Mouse (Mus musculus): Measurements from ENCODE around the gene Lrp3. TPM values are rescaled to one million over a fixed set of nuclear protein-coding genes. Genes with fewer than 3 reads are reported as not detected.

Lrp3 gene
- polyA plus RNA-seq, 1 experiment from 2014 or later, result 9.6 TPM

- H3K27ac ChIP-seq, result no peak overlapping the region
- peaks cover 11% of the 10 kb centered on the region; the same call in 1 of the 2 replicates for H3K9me3 ChIP-seq
- no peak overlapping the region for H3K4me2 ChIP-seq (replicated peaks)
- 76% methylated on average over 3 of the region's 3 CpGs for WGBS
- no peak overlapping the region for H3K4me3 ChIP-seq
- H3K4me1 ChIP-seq, result 0 out of 2 replicates have a peak, but pooled peaks cover 4% of the 10 kb centered on the region
- no peak overlapping the region for H3K9ac ChIP-seq
- ATAC-seq (ENCODE audit: low FRiP score, low read depth), result no peak
- H3K36me3 ChIP-seq, result no peaks in the 10 kb centered on the region
- H3K27me3 ChIP-seq, result no peaks in the 10 kb centered on the region
Measured at GRCm38 (mm10) chr7:35230333-35230732, 15.0 kb upstream of the Lrp3 start.

- Histone ChIP-seq H3K27me3 (peaks cover 6% of the 10 kb centered on the region; the same call in 1 of the 2 replicates), H3K36me3 (no peaks in the 10 kb centered on the region), H3K4me3 (no peak overlapping the region), H3K27ac (no peak overlapping the region), H3K4me2 (replicated peaks) (no peak overlapping the region), H3K9me3 (no peaks in the 10 kb centered on the region), H3K4me1 (peaks cover under 1% of the 10 kb centered on the region; the same call in 1 of the 2 replicates), H3K9ac (no peak overlapping the region)
- WGBS, result 75% methylated on average over 9 of the region's 9 CpGs
- no peak for ATAC-seq (ENCODE audit: low FRiP score, low read depth)
Measured at GRCm38 (mm10) chr7:35220694-35221365, 5.5 kb upstream of the Lrp3 start.

GRCm38 (mm10) chr7:35215731-35216130 lies 433 bp upstream of the Lrp3 start:
- Histone ChIP-seq H3K9ac (peak overlapping the region; percentile 81), H3K9me3 (no peaks in the 10 kb centered on the region), H3K27me3 (peaks cover 8% of the 10 kb centered on the region; the same call in 1 of the 2 replicates), H3K4me3 (peak overlapping the region; percentile 74), H3K27ac (no peak overlapping the region), H3K4me1 (peaks cover 15% of the 10 kb centered on the region), H3K36me3 (peaks cover 17% of the 10 kb centered on the region), H3K4me2 (replicated peaks) (peak overlapping the region; percentile 85)
- no peak for ATAC-seq (ENCODE audit: low FRiP score, low read depth)
- 47% methylated on average over 5 of the region's 5 CpGs for WGBS

- Histone ChIP-seq H3K4me3 (peak overlapping the region; percentile 74), H3K4me1 (peaks cover 15% of the 10 kb centered on the region), H3K36me3 (peaks cover 27% of the 10 kb centered on the region), H3K9me3 (no peaks in the 10 kb centered on the region), H3K4me2 (replicated peaks) (peak overlapping the region; percentile 85), H3K27me3 (peaks cover 8% of the 10 kb centered on the region; the same call in 1 of the 2 replicates), H3K9ac (peak overlapping the region; percentile 81), H3K27ac (peak overlapping the region; percentile 39; the same call in 1 of the 2 replicates)
- peak; percentile 41; the same call in 1 of the 2 replicates for ATAC-seq (ENCODE audit: low FRiP score, low read depth)
- under 1% methylated on average over 41 of the region's 79 CpGs for WGBS
Measured at GRCm38 (mm10) chr7:35214442-35215222, 666 bp downstream of the Lrp3 start.

GRCm38 (mm10) chr7:35211791-35212190 lies 3.5 kb downstream of the Lrp3 start:
- ATAC-seq (ENCODE audit: low FRiP score, low read depth), result no peak
- H3K9me3 ChIP-seq, result no peaks in the 10 kb centered on the region
- 93% methylated on average over 4 of the region's 4 CpGs for WGBS
- no peak overlapping the region for H3K4me3 ChIP-seq
- H3K9ac ChIP-seq, result no peak overlapping the region
- peaks cover 8% of the 10 kb centered on the region; the same call in 1 of the 2 replicates for H3K27me3 ChIP-seq
- peaks cover 40% of the 10 kb centered on the region for H3K36me3 ChIP-seq
- H3K4me1 ChIP-seq, result peaks cover 15% of the 10 kb centered on the region
- H3K4me2 ChIP-seq (replicated peaks), result no peak overlapping the region
- no peak overlapping the region for H3K27ac ChIP-seq

- Histone ChIP-seq H3K27ac (no peak overlapping the region), H3K36me3 (peaks cover 56% of the 10 kb centered on the region), H3K9me3 (no peaks in the 10 kb centered on the region), H3K9ac (no peak overlapping the region), H3K4me1 (peaks cover 15% of the 10 kb centered on the region; the same call in 1 of the 2 replicates), H3K27me3 (no peaks in the 10 kb centered on the region), H3K4me2 (replicated peaks) (no peak overlapping the region), H3K4me3 (no peak overlapping the region)
- no peak for ATAC-seq (ENCODE audit: low FRiP score, low read depth)
Measured at GRCm38 (mm10) chr7:35199755-35200154, 15.5 kb downstream of the Lrp3 start.

- H3K4me3 ChIP-seq, result no peak overlapping the region
- H3K27ac ChIP-seq, result no peak overlapping the region
- peaks cover 15% of the 10 kb centered on the region; the same call in 1 of the 2 replicates for H3K4me1 ChIP-seq
- H3K4me2 ChIP-seq (replicated peaks), result no peak overlapping the region
- H3K27me3 ChIP-seq, result no peaks in the 10 kb centered on the region
- peaks cover 50% of the 10 kb centered on the region for H3K36me3 ChIP-seq
- H3K9me3 ChIP-seq, result no peaks in the 10 kb centered on the region
- no peak for ATAC-seq (ENCODE audit: low FRiP score, low read depth)
- WGBS, result 90% methylated on average over 12 of the region's 12 CpGs
- no peak overlapping the region for H3K9ac ChIP-seq
Measured at GRCm38 (mm10) chr7:35198981-35199754, 16.1 kb downstream of the Lrp3 start.

- peak; percentile 37; the same call in 1 of the 2 replicates for ATAC-seq (ENCODE audit: low FRiP score, low read depth)
- Histone ChIP-seq H3K36me3 (peaks cover 28% of the 10 kb centered on the region), H3K27me3 (peaks cover 3% of the 10 kb centered on the region; the same call in 1 of the 2 replicates), H3K9me3 (no peaks in the 10 kb centered on the region), H3K4me3 (no peak overlapping the region), H3K9ac (no peak overlapping the region), H3K4me2 (replicated peaks) (no peak overlapping the region), H3K4me1 (peaks cover 19% of the 10 kb centered on the region; the same call in 1 of the 2 replicates), H3K27ac (no peak overlapping the region)
- WGBS, result 51% methylated on average over 2 of the region's 2 CpGs
Measured at GRCm38 (mm10) chr7:35197022-35197421, 18.3 kb downstream of the Lrp3 start.

GRCm38 (mm10) chr7:35191276-35191675 lies 24.0 kb downstream of the Lrp3 start:
- Histone ChIP-seq H3K27me3 (peaks cover 43% of the 10 kb centered on the region), H3K27ac (no peak overlapping the region), H3K4me3 (no peak overlapping the region), H3K9me3 (no peaks in the 10 kb centered on the region), H3K4me2 (replicated peaks) (no peak overlapping the region), H3K36me3 (no peaks in the 10 kb centered on the region), H3K4me1 (peaks cover 17% of the 10 kb centered on the region), H3K9ac (no peak overlapping the region)
- no peak for ATAC-seq (ENCODE audit: low FRiP score, low read depth)
- 34% methylated on average over 2 of the region's 2 CpGs for WGBS

GRCm38 (mm10) chr7:35189699-35190098 lies 25.6 kb downstream of the Lrp3 start:
- Histone ChIP-seq H3K27me3 (peaks cover 59% of the 10 kb centered on the region), H3K27ac (no peak overlapping the region), H3K4me2 (replicated peaks) (no peak overlapping the region), H3K4me1 (peaks cover 33% of the 10 kb centered on the region), H3K9me3 (no peaks in the 10 kb centered on the region), H3K4me3 (no peak overlapping the region), H3K36me3 (no peaks in the 10 kb centered on the region), H3K9ac (no peak overlapping the region)
- no peak for ATAC-seq (ENCODE audit: low FRiP score, low read depth)
- 63% methylated on average over 5 of the region's 5 CpGs for WGBS

GRCm38 (mm10) chr7:35185889-35186569 lies 29.3 kb downstream of the Lrp3 start, which contains the start of gene Slc7a10:
Gene Slc7a10 (plus strand): TSS chr7:35186385.
- Histone ChIP-seq H3K27me3 (peaks cover 69% of the 10 kb centered on the region), H3K27ac (no peak within 1 kb of the TSS), H3K4me3 (peak within 1 kb of the TSS; percentile 45), H3K4me2 (replicated peaks) (peak within 1 kb of the TSS; percentile 73), H3K9ac (peak within 1 kb of the TSS; percentile 56), H3K9me3 (peaks cover 9% of the 10 kb centered on the region; the same call in 1 of the 2 replicates), H3K36me3 (no peaks in the 10 kb centered on the region), H3K4me1 (peaks cover 25% of the 10 kb centered on the region)
- ATAC-seq (ENCODE audit: low FRiP score, low read depth), result no peak
- 1% methylated on average over 43 of the region's 43 CpGs for WGBS
